Mouse (Mus musculus): ENCODE data around the gene Prl8a1.

The Prl8a1 gene

GRCm38 (mm10) chr13:27582071-27582470 lies at the start of gene Prl8a1:
Gene Prl8a1 (minus strand): TSS chr13:27582171.
- no peak for DNase-seq (ENCODE audit: low spot score)

GRCm38 (mm10) chr13:27610482-27610881 lies 28.5 kb upstream of the Prl8a1 start, which contains the start of gene Prl7b1:
Gene Prl7b1 (minus strand): TSS chr13:27610582.
- DNase-seq (ENCODE audit: low spot score), result no peak

- DNase-seq (ENCODE audit: low spot score), result no peak
Measured at GRCm38 (mm10) chr13:27564506-27564905, 17.5 kb downstream of the Prl8a1 start, which contains the start of gene Prl8a9. Gene Prl8a9 (minus strand): TSS chr13:27564606.

GRCm38 (mm10) chr13:27553336-27553735 lies 28.6 kb downstream of the Prl8a1 start:
- DNase-seq (ENCODE audit: low spot score), result no peak

Data from testis, postnatal 10 days (tissue).